Mouse (Mus musculus): ENCODE results near the gene Ihh.

Gene Ihh

GRCm38 (mm10) chr1:74951556-74952210 is at the start of gene Ihh:
Gene Ihh, minus strand, starts transcription at chr1:74951672.
- peak; percentile 68 for DNase-seq (ENCODE audit: low spot score)

GRCm38 (mm10) chr1:75001183-75001582 is 49.7 kb upstream of the Ihh start:
- DNase-seq (ENCODE audit: low spot score), result no peak

GRCm38 (mm10) chr1:75000496-75000895 is 49.0 kb upstream of the Ihh start:
- peak; percentile 44 for DNase-seq (ENCODE audit: low spot score)

GRCm38 (mm10) chr1:74999173-74999572 is 47.7 kb upstream of the Ihh start:
- no peak for DNase-seq (ENCODE audit: low spot score)

DNA sequence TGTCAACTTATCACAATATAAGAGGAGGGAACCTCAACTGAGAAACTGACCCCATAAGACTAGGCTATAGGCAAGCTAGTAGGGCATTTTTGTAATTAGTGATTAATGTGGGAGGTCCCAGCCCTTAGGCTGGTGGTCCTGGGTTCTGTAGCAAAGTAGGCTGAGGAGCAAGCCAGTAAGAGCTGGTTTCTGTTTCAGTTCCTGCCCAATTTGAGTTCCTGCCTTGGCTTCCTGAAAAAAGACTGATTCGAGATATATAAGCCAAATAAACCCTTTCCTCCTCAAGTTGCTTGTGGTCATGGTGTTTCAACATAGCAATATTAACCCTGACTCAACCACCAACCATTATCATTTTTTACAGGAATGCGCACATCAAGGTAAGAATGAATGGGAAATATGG is 45.8 kb upstream of the Ihh start:
- DNase-seq (ENCODE audit: low spot score), result no peak

- DNase-seq (ENCODE audit: low spot score), result peak; percentile 69
Observed at GRCm38 (mm10) chr1:74977001-74977400, 25.5 kb upstream of the Ihh start.

DNA sequence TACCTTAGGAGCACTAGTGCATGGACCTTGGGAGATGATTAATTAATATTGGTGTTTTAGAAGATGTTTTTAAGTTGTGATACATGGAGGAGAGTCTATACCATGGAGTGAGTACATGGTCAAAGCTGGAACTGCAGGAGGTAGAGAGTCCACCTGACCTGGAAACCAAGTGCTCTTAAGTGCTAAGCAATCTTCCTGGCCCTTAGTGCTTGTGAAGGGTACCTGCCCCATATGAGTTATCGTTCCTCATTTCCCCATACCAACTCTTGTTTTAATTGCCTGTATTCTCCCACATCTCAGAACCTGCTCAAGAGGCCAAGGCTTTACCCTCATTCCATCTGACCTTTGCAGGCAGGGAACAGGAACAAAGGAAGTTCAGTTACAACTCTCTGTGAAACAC is 24.5 kb upstream of the Ihh start:
- DNase-seq (ENCODE audit: low spot score), result no peak

DNA sequence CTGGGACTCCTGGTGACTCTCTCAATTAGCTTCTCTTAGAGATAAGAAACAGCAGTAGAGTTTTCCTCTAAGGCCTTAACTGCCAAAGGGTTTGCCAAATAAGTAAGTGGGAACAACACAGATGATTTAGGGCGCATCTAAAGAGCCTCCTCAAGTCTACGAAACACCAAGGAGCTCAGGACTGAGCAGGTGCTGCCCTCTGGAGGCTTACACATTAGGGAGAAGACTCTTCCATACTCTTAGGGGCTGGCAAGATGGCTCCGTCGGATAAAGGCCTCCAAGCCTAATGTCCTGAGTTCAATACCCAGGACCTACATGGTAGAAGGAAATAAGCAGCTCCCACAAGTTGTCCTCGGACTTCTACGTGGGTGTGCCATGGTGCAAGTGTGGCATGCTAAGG is 22.1 kb upstream of the Ihh start:
- DNase-seq (ENCODE audit: low spot score), result no peak

DNA sequence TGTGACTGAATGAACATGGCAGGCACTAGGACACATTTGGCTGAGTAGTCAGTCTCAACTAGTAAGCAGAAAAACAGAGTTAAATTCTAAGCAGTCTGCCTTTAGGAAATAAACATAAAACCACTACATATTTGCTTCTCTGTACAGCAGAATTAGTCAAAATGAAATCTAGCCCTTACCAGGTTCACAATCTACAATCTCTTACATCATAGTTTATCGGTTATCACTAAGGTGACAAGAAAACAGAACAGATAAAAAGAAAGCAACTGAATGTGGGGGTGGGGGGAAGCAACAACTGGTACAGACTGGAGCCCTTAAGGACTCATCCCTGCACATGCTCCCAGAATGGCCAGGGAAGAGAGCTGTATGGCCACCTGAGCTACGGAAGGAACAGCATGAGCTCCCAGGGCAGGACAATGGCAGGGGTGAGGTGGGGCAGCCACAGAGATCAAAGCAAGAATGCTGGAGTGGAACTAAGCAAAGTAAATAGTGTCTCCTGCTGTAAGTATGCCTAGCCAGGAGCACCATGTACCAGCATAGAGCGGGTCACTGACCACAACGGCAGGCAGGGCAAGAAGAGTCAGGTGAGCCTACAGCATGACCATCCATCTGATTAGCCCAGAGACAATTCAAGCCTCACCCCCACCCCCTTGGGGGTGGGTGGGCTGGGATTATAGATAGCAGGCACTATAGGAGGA is 20.0 kb upstream of the Ihh start:
- peak; percentile 15 for DNase-seq (ENCODE audit: low spot score)

DNA sequence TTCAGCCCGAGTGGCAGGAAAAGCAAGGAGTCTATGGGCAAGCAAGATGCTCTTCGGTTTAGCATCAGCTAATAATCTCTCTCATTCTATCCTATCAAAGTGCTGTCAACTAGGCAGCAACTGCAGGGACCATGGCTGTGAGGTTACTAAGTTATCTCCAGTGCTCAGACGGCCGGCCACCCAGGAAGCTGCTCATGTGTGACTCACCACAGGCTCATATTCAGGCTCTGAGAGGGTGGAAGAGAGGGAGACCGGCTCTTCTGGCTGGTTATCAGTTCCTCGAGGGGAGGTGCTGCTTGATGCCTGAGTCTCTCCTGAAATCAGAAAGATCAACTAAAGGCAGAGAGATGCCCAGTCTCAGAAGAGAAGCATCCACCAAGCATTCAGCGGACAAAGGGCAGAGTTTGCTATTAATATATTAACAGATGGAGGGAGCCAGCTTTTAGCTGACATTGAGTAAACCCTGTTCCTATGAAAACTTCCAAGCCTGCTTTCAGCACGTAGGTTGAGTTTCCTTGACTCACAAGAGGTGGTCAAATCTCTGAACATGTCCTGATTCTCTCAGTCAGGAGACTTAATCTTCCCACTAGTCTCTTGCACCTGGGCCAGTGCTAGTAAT is 16.6 kb upstream of the Ihh start:
- no peak for DNase-seq (ENCODE audit: low spot score)

DNA sequence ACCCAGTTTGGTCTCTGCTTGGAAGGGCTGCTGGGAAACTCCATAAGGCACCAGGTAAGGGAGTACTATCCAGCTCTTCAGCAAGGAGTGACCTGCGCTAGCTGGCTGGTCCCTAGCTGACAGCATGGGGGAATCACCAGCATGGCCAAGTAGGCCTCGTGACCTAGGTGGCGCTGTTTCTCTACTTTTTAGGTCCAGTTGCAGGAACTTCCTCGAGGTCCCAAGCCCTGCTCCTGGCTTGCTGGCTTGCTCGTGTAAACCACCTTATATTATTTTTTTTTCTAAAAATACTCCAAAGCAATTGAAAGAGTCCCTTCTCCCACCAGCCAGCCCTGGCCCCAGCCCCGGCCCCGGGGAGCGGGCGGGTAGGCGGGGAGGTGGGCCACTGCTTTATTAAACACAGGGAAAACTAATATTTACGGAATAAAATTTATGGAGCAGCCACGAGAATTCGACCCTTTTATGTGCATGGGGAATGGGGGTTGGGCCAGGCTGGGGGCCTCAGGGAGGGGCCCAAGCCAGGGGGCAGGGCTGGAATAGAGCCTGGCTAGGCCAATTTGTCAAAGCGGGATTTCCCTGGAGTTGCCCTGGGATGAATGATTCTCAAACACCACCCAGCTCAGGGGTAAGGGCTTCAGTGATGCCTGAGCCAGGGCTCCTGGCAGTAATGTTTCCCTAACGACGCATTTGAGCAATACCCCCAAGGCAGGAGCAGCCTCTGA is 13.2 kb upstream of the Ihh start:
- DNase-seq (ENCODE audit: low spot score), result peak; percentile 81

DNA sequence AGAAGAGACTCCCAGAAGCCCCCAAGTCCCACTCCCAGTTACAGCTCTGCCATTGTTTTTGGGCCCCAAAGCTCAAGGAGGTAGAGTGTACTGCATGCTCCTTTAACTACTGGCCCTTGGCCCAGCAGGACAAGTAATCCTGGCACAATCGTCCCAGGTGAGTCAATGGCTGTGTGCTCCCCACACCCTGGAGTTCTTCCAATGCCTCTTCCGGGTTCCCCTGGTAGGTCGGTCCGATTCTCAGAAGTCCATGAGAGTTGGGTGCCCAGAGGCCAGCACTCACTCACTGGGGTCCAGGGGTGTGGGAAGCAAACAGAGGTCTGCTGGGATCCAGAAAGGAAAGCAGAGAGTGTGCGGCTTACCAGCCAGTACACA is 11.4 kb upstream of the Ihh start:
- DNase-seq (ENCODE audit: low spot score), result no peak

- DNase-seq (ENCODE audit: low spot score), result no peak
Observed at GRCm38 (mm10) chr1:74962126-74962852, 10.8 kb upstream of the Ihh start.

GRCm38 (mm10) chr1:74961722-74962121 is 10.2 kb upstream of the Ihh start:
- DNase-seq (ENCODE audit: low spot score), result no peak

DNA sequence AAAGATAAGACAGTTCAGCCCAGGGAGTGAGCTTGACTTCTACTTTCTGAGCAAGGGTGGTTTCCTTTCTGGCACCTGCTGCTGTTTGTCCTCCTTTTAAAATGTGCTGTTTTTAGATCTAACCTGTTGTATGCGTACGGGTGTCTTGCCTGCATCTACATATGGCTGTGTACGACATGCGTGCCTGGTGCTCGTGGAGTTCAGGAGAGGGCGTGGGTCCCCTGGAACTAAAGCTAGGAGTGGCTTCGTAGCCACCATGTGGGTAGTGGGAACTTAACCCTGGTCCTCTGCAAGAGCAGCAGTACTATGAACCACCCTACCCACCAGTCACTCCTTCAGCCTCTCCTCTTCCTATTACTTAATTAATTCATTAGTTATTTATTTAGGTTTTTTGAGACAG is 8.6 kb upstream of the Ihh start:
- no peak for DNase-seq (ENCODE audit: low spot score)

- peak; percentile 24 for DNase-seq (ENCODE audit: low spot score)
Observed at GRCm38 (mm10) chr1:74950576-74951490, 639 bp downstream of the Ihh start.

- DNase-seq (ENCODE audit: low spot score), result no peak
Observed at GRCm38 (mm10) chr1:74950066-74950465, 1.4 kb downstream of the Ihh start.

GRCm38 (mm10) chr1:74949666-74950050 is 1.8 kb downstream of the Ihh start:
- peak; percentile 60 for DNase-seq (ENCODE audit: low spot score)

GRCm38 (mm10) chr1:74948784-74949665 is 2.4 kb downstream of the Ihh start:
- DNase-seq (ENCODE audit: low spot score), result peak; percentile 74
